Mouse (Mus musculus): ENCODE results near the gene Lsr.
"Not testable (repeated sequence)": the region's sequence is repeated elsewhere in the genome, so short reads cannot be mapped to it uniquely, and the experiment has no call there.

Lsr gene

GRCm38 (mm10) chr7:30959786-30960349 is 13.4 kb downstream of the Lsr start:
- no peak for DNase-seq

- DNase-seq, result no peak
Observed at GRCm38 (mm10) chr7:30958866-30959487, 14.3 kb downstream of the Lsr start.

GRCm38 (mm10) chr7:30958109-30958865 is 15.0 kb downstream of the Lsr start:
- DNase-seq, result peak in 1 of 2 experiments; percentile 22

- peak; percentile 90 to 92 for DNase-seq
Observed at GRCm38 (mm10) chr7:30957367-30957783, 15.9 kb downstream of the Lsr start.

GRCm38 (mm10) chr7:30956756-30957366 is 16.4 kb downstream of the Lsr start, which contains the start of gene Usf2:
TSS of gene Usf2 (minus strand) at chr7:30956803.
- DNase-seq, result peak; percentile 75 to 84

GRCm38 (mm10) chr7:30956357-30956751 is 16.9 kb downstream of the Lsr start:
- peak in 1 of 2 experiments; percentile 52 for DNase-seq

- peak; percentile 91 to 95 for DNase-seq
Observed at GRCm38 (mm10) chr7:30955584-30956356, 17.5 kb downstream of the Lsr start.

GRCm38 (mm10) chr7:30954971-30955520 is 18.2 kb downstream of the Lsr start:
- no peak for DNase-seq

GRCm38 (mm10) chr7:30954036-30954435 is 19.2 kb downstream of the Lsr start:
- no peak for DNase-seq

GRCm38 (mm10) chr7:30953459-30953858 is 19.8 kb downstream of the Lsr start:
- no peak for DNase-seq

- DNase-seq, result no peak
Observed at GRCm38 (mm10) chr7:30952441-30953265, 20.6 kb downstream of the Lsr start.

GRCm38 (mm10) chr7:30949902-30950301 is 23.4 kb downstream of the Lsr start:
- not testable (repeated sequence) for DNase-seq

GRCm38 (mm10) chr7:30945876-30946275 is 27.4 kb downstream of the Lsr start:
- DNase-seq, result no peak

- not testable (repeated sequence) for DNase-seq
Observed at GRCm38 (mm10) chr7:30945466-30945865, 27.8 kb downstream of the Lsr start.

- not testable (repeated sequence) for DNase-seq
Observed at GRCm38 (mm10) chr7:30944706-30945105, 28.6 kb downstream of the Lsr start.

- DNase-seq, result no peak
Observed at GRCm38 (mm10) chr7:30943909-30944635, 29.2 kb downstream of the Lsr start, which contains the start of gene Hamp. TSS of gene Hamp (minus strand) at chr7:30944032.

- DNase-seq, result not testable (repeated sequence)
Observed at GRCm38 (mm10) chr7:30942365-30942764, 30.9 kb downstream of the Lsr start.

- not testable (repeated sequence) for DNase-seq
Observed at GRCm38 (mm10) chr7:30940070-30940469, 33.2 kb downstream of the Lsr start.

GRCm38 (mm10) chr7:30935422-30936099 is 37.7 kb downstream of the Lsr start:
- not testable (repeated sequence) for DNase-seq

- DNase-seq, result not testable (repeated sequence)
Observed at GRCm38 (mm10) chr7:30924581-30924980, 48.7 kb downstream of the Lsr start, which contains the start of gene Hamp2. TSS of gene Hamp2 (minus strand) at chr7:30924681.

Measured in cerebellum, postnatal 36 days (tissue).